Mouse (Mus musculus): ENCODE results near the gene Hmga2.
"Not testable (repeated sequence)": the region's sequence is repeated elsewhere in the genome, so short reads cannot be mapped to it uniquely, and the experiment has no call there.

Gene Hmga2

DNA sequence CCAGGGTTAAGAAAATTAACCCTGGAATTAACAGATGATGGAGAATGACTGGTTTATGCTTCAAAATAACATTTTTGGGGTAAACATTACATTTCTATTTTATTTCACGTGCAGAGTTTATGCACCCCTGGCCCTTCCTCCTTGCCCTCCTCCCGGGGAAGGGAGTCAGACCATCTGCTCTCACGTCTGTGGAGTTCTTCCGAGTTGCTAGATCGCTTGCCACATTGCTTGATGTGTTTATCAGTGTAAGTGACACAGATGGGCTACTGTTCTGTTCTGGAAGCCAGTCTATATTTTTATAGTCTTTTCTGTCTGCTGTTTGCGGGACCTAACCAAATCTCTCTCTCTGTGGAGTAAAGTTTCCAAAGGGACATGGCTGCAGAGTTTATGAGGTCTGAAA, 80.7 kb downstream of the Hmga2 start:
- no peak for DNase-seq (ENCODE audit: low read depth in 2 of 2, low spot score in 2 of 2)

DNA sequence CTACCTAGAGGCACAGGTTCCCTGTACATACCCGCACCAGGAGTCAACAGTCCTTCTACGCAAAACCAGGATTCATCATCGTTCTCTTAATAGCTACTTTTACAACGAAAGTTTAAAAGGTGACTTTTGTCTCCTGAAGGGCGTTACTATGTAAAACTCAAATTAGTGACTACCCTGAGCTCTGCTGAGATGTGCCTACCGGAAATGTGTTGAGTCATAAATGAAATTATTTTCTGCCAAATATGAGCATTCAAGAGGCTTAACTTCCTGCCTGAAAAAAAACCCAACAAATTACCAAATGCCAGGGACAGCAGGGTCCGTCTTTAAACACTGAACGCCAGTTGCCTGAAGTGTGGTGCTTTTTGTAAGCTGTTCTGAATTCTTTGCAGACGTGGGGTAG, 81.5 kb downstream of the Hmga2 start:
- DNase-seq (ENCODE audit: low read depth in 2 of 2, low spot score in 2 of 2) = no peak

DNA sequence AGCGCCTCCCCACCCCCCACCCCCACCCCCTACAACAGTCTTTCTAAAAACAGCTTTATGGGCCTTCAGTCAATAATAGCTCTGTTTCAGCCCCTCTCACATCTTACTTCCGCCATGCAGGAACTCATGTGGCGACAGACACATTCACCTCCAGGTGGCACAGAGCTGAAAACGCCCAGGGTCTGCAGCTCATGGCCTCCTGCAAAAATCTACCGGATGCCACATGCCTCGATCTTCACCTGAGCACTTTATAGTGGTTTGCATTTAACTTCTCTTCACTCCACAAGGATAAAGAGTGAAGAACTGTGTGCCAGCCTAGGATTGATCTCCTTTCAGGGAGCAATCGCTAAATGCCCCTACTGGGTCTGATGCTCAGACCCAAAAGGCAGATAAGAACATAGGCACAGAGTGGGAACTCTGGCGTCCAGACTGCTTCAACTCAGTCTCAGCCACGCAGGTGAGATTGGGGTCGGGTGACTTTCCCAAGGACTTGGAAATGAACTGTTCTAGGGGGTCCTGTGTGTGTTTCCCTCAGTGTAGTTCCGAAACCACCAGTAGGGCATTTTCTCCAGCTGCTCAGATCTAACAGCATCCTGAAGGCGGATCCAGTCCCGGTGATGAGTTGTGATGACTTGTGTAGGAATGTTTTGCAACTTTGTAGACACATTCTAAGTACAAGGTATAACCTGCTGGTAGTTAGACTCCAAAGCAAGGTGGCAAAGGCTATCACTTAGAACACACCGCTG, 84.1 kb downstream of the Hmga2 start:
- DNase-seq (ENCODE audit: low read depth in 2 of 2, low spot score in 2 of 2) = no peak

DNA sequence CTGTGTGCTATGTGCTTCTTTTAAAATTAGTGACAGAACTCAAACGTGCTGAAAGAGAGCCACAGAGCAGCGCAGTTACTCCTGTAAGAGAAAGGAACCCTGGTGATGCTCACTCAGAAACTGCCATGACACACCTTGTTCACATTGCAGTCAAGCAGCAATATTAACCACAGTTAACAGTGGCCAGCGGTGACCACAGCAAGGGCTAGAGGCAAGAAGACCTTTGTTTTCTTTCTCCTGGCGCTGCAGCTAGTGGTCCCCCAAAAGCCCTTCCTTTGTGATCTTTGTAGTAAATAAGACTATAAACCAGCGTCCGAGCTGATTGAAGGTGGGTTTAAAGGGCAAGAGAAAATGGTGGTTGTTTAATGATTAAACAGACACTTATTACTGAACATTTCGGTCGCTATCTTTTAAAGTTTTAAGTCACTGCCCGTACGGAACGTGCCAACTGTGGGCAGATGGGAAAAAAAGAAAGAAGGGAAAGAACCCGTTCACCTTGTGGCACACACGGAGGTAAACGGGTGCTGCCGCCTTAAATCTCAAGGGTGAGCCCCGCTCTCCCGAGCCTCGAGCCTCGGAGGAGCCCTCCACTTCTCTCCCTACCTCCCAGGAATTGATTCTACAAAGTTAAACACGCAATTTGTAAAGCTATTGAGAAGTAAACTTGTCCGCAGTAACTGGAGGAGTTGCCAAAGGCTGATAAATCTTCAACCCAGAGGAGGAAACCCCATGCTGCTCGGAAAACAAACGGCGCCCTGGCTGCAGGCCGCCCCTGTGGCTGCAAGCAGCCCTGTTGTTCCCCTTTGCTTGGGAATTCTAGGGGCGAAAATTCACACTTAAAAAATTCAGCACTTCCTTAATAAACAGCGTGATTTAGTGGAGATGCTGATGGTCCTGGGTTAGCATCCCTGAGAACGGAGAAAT, 85.1 kb downstream of the Hmga2 start:
- no peak for DNase-seq (ENCODE audit: low read depth in 2 of 2, low spot score in 2 of 2)

DNA sequence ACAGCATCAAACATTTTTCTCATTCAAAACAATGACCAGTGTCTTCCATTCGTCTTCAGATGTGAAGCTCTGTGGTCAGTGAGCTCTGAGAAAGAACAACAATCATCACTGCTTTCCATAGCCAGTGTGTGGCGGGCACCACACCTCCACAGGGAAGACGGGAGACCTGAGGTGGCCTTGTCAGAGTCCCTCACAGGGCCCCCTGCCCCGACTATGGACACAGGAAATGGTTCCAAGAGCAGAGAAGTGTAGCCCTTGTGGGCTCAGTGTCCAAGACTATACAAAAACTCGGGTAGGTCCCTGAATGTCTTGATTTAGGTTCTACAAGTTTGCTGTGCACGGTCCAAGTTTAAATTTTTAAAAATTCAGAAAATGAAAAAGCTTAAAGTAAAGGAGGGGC, 86.6 kb downstream of the Hmga2 start:
- no peak for DNase-seq (ENCODE audit: low read depth in 2 of 2, low spot score in 2 of 2)

DNA sequence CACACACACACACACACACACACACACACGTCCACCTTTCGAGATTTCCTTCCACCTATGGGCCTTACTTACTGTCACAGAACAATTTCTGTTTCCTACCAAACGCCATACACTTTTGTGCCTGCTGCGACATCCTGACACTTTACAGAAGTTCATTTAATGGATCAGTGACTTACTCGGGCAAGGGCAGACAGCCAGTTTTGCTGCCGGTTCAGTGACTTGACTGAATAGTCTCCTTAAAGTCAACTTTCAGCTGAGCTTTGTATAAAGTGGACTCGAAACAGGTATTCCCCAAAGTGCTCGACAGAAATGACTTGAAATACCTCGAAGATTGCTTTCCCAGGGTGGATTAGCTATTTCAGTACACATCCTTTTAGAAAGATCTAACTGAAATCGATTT, 87.3 kb downstream of the Hmga2 start:
- DNase-seq (ENCODE audit: low read depth in 2 of 2, low spot score in 2 of 2) = no peak

DNA sequence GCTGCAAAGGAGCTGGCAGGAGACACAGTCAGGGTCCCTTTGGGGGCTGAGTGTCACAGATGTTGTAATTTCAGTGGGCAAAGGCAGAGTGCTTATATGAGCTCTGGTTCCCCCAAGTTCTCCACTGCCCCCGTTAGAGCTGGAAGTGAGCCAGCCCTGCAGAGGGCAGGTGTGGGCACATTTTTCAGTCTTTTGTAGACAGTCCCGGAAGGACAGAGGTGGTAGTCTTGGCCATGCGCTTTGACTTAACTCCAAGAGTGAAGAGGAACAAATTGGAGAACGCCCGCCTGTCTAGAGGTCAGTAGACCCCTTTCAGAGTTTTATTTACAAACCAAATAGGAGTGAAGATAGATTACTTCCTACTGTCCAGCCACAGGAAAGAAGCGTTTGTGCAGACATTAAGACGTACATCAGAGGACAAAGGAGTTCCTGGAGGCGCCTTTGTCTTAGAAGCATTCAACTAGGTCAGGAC, 87.8 kb downstream of the Hmga2 start:
- no peak for DNase-seq (ENCODE audit: low read depth in 2 of 2, low spot score in 2 of 2)

DNA sequence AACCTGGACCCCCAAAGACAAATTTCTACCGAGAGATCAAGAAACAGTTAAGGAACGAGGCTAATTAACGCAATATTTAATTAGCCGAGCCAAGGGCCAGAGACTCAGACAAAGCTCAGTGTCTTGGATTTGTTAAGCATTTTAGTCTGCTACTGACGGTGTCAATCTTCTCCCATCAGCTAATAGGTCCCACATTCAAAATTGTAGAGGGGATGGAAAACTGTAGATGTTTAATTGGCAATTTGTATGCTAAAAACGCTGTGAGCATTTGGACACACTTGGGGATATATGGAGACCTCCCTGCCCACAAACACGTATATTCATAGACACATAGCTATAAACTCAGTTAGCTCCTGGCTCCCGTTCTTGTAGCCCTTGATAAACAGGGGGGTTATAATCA, 89.2 kb downstream of the Hmga2 start:
- DNase-seq (ENCODE audit: low read depth in 2 of 2, low spot score in 2 of 2) = no peak

DNA sequence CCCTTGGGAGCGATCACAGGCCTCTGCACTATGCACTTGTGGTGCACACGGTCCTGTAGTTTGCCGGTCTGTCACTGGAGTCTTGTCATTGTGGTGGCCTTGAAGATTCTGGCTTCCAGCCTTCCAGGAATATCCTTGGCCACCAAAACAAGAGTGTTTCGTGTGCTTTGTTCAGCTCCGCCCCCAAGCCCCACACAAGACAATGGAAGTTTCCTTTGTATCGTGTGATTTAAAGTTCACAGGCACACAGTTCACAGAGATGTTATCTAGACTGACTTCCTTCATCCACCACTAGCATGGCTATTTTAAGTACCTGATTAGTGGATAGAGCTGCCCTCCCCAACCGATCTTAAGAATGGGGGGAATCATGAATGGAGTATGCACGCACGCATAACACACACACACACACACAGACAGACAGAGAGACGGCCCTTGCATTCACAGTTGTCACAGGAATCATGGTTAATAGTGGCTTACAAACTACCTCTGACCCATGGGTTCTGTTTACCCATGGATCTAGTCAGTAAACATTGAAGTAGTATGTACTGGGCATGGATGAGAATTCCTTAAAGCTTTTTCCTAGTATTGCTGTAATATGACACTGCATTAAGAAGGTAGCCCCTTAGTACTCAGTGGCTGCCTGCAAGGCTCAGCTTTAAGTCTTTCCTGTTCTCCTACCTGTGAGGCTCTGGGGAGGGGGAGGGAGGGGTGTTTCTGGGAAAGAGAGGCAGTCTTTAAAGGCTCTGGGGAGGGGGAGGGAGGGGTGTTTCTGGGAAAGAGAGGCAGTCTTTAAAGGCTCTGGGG, 91.3 kb downstream of the Hmga2 start:
- no peak for DNase-seq (ENCODE audit: low read depth in 2 of 2, low spot score in 2 of 2)

DNA sequence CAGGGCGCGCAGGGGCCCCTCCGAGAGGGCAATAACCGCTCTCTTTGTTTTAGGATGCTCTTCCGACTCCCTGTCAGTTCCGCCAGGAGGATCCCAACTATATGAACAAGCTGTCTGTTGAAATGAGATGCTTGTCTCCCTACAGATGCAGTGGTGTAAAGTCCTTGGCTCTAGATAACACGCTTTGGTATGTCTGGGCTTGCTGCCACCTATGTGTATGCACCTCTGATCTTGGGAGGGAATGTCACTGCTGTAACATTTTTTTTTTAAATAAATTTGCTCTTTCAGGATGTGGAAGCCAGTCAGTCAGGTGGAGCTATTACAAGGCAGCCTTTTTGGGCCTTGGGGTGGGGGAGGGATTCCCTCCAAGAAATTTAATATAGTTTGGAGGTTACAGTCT, 92.2 kb downstream of the Hmga2 start:
- no peak for DNase-seq (ENCODE audit: low read depth in 2 of 2, low spot score in 2 of 2)

DNA sequence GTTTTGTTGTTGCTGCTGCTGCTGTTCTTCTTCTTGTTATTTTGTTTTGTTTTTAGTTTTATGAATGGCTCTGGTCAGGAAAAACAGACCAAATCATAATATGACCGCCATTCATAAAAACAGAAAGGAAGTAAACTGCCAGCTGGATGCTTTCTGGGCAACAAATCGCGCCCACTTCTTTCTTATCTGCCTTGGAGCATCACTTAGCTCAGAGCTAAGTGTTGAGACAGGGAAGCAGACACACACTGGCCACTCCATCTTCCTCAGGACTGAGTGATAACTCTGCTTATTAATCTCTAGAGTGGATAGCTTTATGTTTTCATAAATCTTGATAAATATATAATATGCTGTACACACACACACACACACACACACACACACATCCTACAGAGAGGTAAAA, 98.5 kb downstream of the Hmga2 start:
- no peak for DNase-seq (ENCODE audit: low read depth in 2 of 2, low spot score in 2 of 2)

DNA sequence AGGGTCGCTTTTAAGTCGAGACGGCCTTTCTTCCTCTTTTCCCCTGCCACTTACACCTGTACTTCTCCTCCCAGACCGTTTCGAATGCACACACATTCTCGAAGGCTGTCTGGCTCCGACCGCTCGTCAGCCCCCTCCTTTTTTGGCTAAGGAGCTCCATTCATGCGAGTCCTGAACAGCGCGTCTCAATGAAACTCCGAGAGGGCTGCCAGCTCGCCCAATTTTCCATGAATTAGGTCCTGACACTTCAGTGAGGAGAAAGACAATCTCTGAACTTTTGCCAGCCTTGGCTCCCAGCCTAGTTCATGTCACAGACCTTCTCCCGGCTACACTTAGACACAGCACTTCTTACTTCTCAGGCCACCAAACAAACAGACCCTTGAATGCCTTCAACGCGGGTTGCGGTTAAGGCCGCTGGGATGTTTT, 98.9 kb downstream of the Hmga2 start:
- no peak for DNase-seq (ENCODE audit: low read depth in 2 of 2, low spot score in 2 of 2)

DNA sequence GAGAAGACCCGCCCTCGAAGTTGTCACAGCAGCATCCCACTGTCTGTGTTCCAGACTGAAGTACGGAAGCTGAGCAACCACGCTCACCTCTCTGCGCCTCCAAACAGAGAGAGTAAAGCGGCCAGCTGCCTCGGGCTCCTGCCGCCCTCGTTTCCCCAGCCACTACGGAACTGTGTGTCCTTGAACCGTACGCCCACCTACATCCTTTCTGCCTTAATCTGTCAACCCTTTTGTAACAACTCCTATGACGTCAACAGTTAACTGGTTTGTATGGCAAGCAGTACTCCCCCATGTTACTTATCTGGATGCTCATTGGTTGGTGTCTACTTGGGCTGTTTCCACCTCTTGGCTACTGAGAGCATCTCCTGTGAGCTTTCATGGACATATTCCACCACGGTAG, 100.8 kb downstream of the Hmga2 start:
- DNase-seq (ENCODE audit: low read depth in 2 of 2, low spot score in 2 of 2) = no peak

DNA sequence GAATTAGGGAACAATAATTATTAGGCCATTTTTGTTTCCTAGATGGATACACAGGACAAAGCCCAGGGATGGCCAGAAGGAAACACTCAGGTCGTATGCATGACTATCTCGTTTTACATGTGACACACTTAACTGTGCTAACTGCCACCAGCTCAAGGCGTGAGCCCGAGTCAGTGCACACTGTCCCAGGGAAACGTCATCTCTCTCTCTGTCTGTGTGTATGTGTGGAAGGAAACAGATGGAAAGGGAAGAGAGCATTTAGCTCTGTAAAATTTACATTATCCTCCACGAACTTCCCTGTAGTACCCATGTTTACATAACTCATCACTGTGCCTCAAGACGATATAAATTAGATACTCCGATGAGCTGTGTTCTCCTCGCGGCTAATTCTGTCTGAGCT, 105.1 kb downstream of the Hmga2 start:
- no peak for DNase-seq (ENCODE audit: low read depth in 2 of 2, low spot score in 2 of 2)

DNA sequence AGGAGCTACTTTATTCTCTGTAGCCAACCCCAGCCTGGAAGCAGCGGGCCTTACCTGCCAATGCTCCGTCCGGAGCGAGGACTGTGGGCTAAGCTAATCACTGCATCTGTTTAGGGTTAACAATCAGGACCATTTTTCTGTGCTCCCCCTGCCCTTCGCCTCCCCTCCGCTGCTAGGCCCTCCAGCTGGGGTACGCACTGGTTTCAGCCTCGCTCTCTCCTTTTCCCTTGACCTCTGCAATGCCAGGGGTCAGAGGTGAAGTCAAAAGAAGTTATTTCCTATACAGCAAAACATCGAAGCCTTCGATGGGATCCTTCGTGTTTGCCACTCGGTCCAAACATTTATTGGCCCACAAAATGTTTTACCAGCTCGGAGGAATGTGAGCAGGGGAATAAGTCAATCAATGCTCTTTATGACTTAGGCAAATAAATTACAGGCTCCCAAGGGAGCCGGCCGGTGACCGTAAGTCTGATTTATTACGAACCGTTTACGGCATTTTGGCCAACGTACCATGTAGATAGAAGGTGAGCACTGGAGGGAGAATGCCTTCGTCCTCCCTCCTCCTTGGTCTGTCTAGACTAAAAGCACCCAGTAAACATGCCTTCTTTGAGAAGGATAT, 107.0 kb downstream of the Hmga2 start:
- no peak for DNase-seq (ENCODE audit: low read depth in 2 of 2, low spot score in 2 of 2)

DNA sequence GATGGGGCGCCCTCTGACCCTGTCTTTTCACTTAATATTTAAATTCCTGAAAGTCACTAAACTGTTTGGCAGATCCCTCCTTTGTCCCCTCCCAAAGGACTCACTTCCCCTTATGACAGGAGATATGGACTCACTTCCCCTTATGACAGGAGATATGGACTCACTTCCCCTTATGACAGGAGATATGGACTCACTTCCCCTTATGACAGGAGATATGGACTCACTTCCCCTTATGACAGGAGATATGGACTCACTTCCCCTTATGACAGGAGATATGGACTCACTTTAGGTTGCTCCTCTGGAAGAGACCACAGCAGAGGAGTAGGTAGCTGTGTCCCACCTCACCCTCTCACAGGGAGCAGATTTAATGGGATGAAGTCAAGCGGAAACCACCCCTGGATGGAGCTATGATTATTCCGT, 110.1 kb downstream of the Hmga2 start:
- DNase-seq (ENCODE audit: low read depth in 2 of 2, low spot score in 2 of 2) = not testable (repeated sequence)

DNA sequence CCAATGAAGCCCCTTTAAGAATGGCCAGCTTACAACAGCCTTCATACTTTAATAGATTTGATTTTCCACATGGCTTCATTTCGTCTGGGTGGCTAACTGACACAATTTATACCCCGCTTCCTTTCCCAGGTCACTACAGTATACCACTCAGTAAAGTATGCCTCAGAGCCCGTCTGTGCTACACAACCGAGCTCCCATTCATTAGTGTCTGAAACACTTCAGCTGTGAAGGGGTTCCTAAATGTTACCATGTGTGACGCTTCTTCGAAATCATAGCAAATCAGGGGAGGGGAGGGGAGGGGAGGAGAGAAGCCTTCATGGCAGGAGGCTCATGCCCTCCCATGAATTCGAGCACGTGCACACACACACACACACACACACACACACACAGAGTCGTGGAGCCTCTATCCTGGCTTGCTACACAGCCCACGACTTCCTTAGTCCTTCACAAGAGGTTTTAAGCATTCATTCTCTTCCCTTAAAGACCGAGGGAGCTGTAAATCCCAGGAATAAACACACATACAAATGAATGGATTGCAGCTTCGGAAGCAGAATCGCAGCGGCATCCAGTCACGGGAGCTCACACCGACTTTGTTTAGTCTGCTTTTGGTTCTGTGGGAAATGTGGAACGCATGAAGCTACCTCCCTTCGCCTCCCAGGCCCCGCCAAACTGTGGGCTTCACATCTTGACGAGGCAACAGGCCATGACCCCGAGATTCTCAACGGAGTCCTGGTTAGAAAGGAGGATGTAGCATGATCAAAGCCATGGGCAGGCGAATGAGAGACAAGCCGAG, 110.7 kb downstream of the Hmga2 start:
- no peak for DNase-seq (ENCODE audit: low read depth in 2 of 2, low spot score in 2 of 2)

DNA sequence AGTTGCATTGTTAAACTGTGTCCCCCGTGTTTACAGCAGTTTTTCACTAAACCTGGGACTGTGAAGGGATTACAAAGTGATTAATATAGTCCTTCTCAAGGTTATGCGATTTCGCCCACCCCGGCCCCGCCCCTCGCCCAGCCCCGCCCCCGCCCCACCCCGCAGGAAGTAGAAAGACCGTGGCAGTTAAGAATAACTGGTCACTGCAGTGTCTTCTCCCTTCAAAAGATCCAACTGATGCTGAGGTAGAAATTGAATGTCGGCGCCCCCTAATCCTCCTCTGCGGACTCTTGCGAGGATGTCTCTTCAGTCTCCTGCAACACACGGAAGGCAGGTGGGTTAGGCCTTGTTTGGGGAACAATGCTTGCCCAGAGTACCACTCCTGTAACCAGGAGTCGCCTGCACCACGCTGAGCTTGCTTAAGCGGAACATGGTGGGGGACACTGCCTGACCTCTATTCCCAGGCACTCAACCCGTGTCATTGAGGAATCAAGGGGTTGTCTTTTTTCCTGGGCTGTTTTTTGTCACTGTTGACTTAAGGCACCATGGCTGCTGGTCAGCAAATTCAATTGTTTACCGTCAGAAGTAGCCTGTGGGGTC, 112.2 kb downstream of the Hmga2 start:
- DNase-seq (ENCODE audit: low read depth in 2 of 2, low spot score in 2 of 2) = no peak

DNA sequence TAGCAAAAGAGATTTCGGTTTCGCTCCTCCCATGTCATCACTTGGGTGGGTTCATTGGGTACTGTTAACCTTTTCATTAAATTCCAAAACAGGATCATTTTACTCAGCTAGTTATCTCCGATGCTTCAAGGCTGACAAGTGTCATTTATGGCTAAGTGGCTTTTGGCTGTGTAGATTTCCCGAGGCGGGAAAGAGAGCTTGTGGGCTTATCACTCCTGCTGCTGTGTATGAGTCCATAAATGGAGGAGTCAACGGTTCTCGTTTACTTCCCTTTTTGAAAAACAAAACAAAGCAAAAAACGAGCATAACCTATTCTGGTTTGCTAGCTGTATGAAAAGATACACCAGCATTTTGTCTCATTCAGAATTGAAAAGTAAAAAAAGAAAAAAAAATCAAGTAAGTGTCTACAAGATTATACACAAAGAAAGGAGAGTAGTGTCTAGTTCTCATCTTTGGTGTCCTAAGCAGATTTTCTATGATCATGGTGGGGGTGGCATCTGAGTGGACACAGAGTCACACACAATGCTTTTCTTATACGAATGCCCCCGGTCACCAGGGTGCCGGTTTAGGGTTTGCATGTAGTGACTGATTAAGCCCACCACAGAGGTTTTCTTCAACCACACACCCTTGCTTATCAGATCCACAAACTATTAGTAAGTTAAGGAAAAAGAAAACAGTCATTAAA, 112.8 kb downstream of the Hmga2 start:
- DNase-seq (ENCODE audit: low read depth in 2 of 2, low spot score in 2 of 2) = not testable (repeated sequence)

Data from CD8-positive naive resting alpha-beta T cell, adult 2 months (primary cell).